Mouse (Mus musculus): Measurements from ENCODE around the gene Prkab2. TPM values are rescaled to one million over a fixed set of nuclear protein-coding genes. Genes with fewer than 3 reads are reported as not detected.

Prkab2 gene
- polyA plus RNA-seq (2014; fragmentation: Nextera tagmentation; extraction: Ambion mirVana) = 11.8 and 14.0 TPM in 2 replicates

GRCm38 (mm10) chr3:97657655-97658411, at the start of gene Prkab2:
TSS of gene Prkab2 (plus strand) at chr3:97658193.
- H3K9me3 ChIP-seq (ENCODE audit: control insufficient read depth, low read length) = no peaks in the 10 kb centered on the region

GRCm38 (mm10) chr3:97609201-97609844, 48.7 kb upstream of the Prkab2 start:
- no peak overlapping the region for H3K27ac ChIP-seq (ENCODE audit: low read depth, low read length)
- no peaks in the 10 kb centered on the region for H3K36me3 ChIP-seq (ENCODE audit: control insufficient read depth, insufficient read depth, low read length)
- peak overlapping the region; percentile 78 for H3K4me3 ChIP-seq (ENCODE audit: low read depth, low read length)
- H3K9me3 ChIP-seq (ENCODE audit: control insufficient read depth, low read length) = no peaks in the 10 kb centered on the region
- ATAC-seq (ENCODE audit: low read depth) = no peak; the same call in 1 of the 2 replicates
- no peaks in the 10 kb centered on the region for H3K27me3 ChIP-seq (ENCODE audit: control insufficient read depth, insufficient read depth, low read length)
- H3K4me2 ChIP-seq (ENCODE audit: low read depth, low read length) = peak overlapping the region; percentile 53
- H3K4me1 ChIP-seq (ENCODE audit: control insufficient read depth, insufficient read depth, low read length) = 0 out of 2 replicates have a peak, but pooled peaks cover 3% of the 10 kb centered on the region
- 5% methylated on average over 20 of the region's 20 CpGs for WGBS
- H3K9ac ChIP-seq (replicated peaks; ENCODE audit: low read depth, low read length) = peak overlapping the region; percentile 18; the same call in 1 of the 2 replicates

More at GRCm38 (mm10) chr3:97657655-97658411, at the start of gene Prkab2:
- peak; percentile 93 for ATAC-seq (ENCODE audit: low read depth)
- WGBS = 2% methylated on average over 51 of the region's 51 CpGs
- Histone ChIP-seq H3K9ac (replicated peaks; ENCODE audit: low read depth, low read length) (peak within 1 kb of the TSS; percentile 74), H3K4me1 (ENCODE audit: control insufficient read depth, insufficient read depth, low read length) (peaks cover 10% of the 10 kb centered on the region; the same call in 1 of the 2 replicates), H3K27me3 (ENCODE audit: control insufficient read depth, insufficient read depth, low read length) (no peaks in the 10 kb centered on the region), H3K36me3 (ENCODE audit: control insufficient read depth, insufficient read depth, low read length) (no peaks in the 10 kb centered on the region), H3K4me3 (ENCODE audit: low read depth, low read length) (peak within 1 kb of the TSS; percentile 87), H3K27ac (ENCODE audit: low read depth, low read length) (peak within 1 kb of the TSS; percentile 70), H3K4me2 (ENCODE audit: low read depth, low read length) (peak within 1 kb of the TSS; percentile 75)

- H3K4me2 ChIP-seq (ENCODE audit: low read depth, low read length) = peak within 1 kb of the TSS; percentile 53
- H3K4me1 ChIP-seq (ENCODE audit: control insufficient read depth, insufficient read depth, low read length) = 0 out of 2 replicates have a peak, but pooled peaks cover 3% of the 10 kb centered on the region
- peak; percentile 96 for ATAC-seq (ENCODE audit: low read depth)
- under 1% methylated on average over 50 of the region's 56 CpGs for WGBS
- no peaks in the 10 kb centered on the region for H3K9me3 ChIP-seq (ENCODE audit: control insufficient read depth, low read length)
- H3K4me3 ChIP-seq (ENCODE audit: low read depth, low read length) = peak within 1 kb of the TSS; percentile 78
- H3K9ac ChIP-seq (replicated peaks; ENCODE audit: low read depth, low read length) = peak within 1 kb of the TSS; percentile 76
- peak within 1 kb of the TSS; percentile 85 for H3K27ac ChIP-seq (ENCODE audit: low read depth, low read length)
- H3K36me3 ChIP-seq (ENCODE audit: control insufficient read depth, insufficient read depth, low read length) = no peaks in the 10 kb centered on the region
- no peaks in the 10 kb centered on the region for H3K27me3 ChIP-seq (ENCODE audit: control insufficient read depth, insufficient read depth, low read length)
Observed at GRCm38 (mm10) chr3:97609845-97610410, 48.1 kb upstream of the Prkab2 start, which contains the start of gene Chd1l. TSS of gene Chd1l (minus strand) at chr3:97610203.

- 95% methylated on average over 6 of the region's 6 CpGs for whole genome bisulfite sequencing
Observed at GRCm38 (mm10) chr3:97611021-97611420, 47.0 kb upstream of the Prkab2 start.

GRCm38 (mm10) chr3:97615154-97615553, 42.8 kb upstream of the Prkab2 start:
- ATAC-seq (ENCODE audit: low read depth) = no peak
- H3K4me1 ChIP-seq (ENCODE audit: control insufficient read depth, insufficient read depth, low read length) = no peaks in the 10 kb centered on the region
- H3K4me2 ChIP-seq (ENCODE audit: low read depth, low read length) = no peak overlapping the region
- no peaks in the 10 kb centered on the region for H3K27me3 ChIP-seq (ENCODE audit: control insufficient read depth, insufficient read depth, low read length)
- no peaks in the 10 kb centered on the region for H3K36me3 ChIP-seq (ENCODE audit: control insufficient read depth, insufficient read depth, low read length)
- H3K4me3 ChIP-seq (ENCODE audit: low read depth, low read length) = no peak overlapping the region
- H3K9me3 ChIP-seq (ENCODE audit: control insufficient read depth, low read length) = no peaks in the 10 kb centered on the region
- H3K9ac ChIP-seq (replicated peaks; ENCODE audit: low read depth, low read length) = no peak overlapping the region
- H3K27ac ChIP-seq (ENCODE audit: low read depth, low read length) = no peak overlapping the region
- 23% methylated on average over 1 of the region's 1 CpGs for WGBS

More at GRCm38 (mm10) chr3:97611021-97611420, 47.0 kb upstream of the Prkab2 start:
- no peak overlapping the region for H3K4me3 ChIP-seq (ENCODE audit: low read depth, low read length)
- no peaks in the 10 kb centered on the region for H3K27me3 ChIP-seq (ENCODE audit: control insufficient read depth, insufficient read depth, low read length)
- no peaks in the 10 kb centered on the region for H3K36me3 ChIP-seq (ENCODE audit: control insufficient read depth, insufficient read depth, low read length)
- no peak overlapping the region for H3K4me2 ChIP-seq (ENCODE audit: low read depth, low read length)
- no peak for ATAC-seq (ENCODE audit: low read depth)
- no peaks in the 10 kb centered on the region for H3K9me3 ChIP-seq (ENCODE audit: control insufficient read depth, low read length)
- no peak overlapping the region for H3K27ac ChIP-seq (ENCODE audit: low read depth, low read length)
- 0 out of 2 replicates have a peak, but pooled peaks cover 3% of the 10 kb centered on the region for H3K4me1 ChIP-seq (ENCODE audit: control insufficient read depth, insufficient read depth, low read length)
- H3K9ac ChIP-seq (replicated peaks; ENCODE audit: low read depth, low read length) = no peak overlapping the region

- Histone ChIP-seq H3K4me1 (ENCODE audit: control insufficient read depth, insufficient read depth, low read length) (no peaks in the 10 kb centered on the region), H3K27me3 (ENCODE audit: control insufficient read depth, insufficient read depth, low read length) (no peaks in the 10 kb centered on the region), H3K4me3 (ENCODE audit: low read depth, low read length) (no peak overlapping the region), H3K9ac (replicated peaks; ENCODE audit: low read depth, low read length) (no peak overlapping the region), H3K27ac (ENCODE audit: low read depth, low read length) (no peak overlapping the region), H3K9me3 (ENCODE audit: control insufficient read depth, low read length) (no peaks in the 10 kb centered on the region), H3K36me3 (ENCODE audit: control insufficient read depth, insufficient read depth, low read length) (no peaks in the 10 kb centered on the region), H3K4me2 (ENCODE audit: low read depth, low read length) (no peak overlapping the region)
- no peak for ATAC-seq (ENCODE audit: low read depth)
- WGBS = 91% methylated on average over 4 of the region's 4 CpGs
Observed at GRCm38 (mm10) chr3:97615933-97616332, 42.1 kb upstream of the Prkab2 start.

- ATAC-seq (ENCODE audit: low read depth) = no peak
- Histone ChIP-seq H3K27ac (ENCODE audit: low read depth, low read length) (no peak overlapping the region), H3K4me1 (ENCODE audit: control insufficient read depth, insufficient read depth, low read length) (no peaks in the 10 kb centered on the region), H3K9ac (replicated peaks; ENCODE audit: low read depth, low read length) (no peak overlapping the region), H3K36me3 (ENCODE audit: control insufficient read depth, insufficient read depth, low read length) (no peaks in the 10 kb centered on the region), H3K27me3 (ENCODE audit: control insufficient read depth, insufficient read depth, low read length) (no peaks in the 10 kb centered on the region), H3K4me2 (ENCODE audit: low read depth, low read length) (no peak overlapping the region), H3K4me3 (ENCODE audit: low read depth, low read length) (no peak overlapping the region), H3K9me3 (ENCODE audit: control insufficient read depth, low read length) (no peaks in the 10 kb centered on the region)
- WGBS = 96% methylated on average over 15 of the region's 19 CpGs
Observed at GRCm38 (mm10) chr3:97617091-97617825, 40.7 kb upstream of the Prkab2 start.

- Histone ChIP-seq H3K36me3 (ENCODE audit: control insufficient read depth, insufficient read depth, low read length) (no peaks in the 10 kb centered on the region), H3K4me3 (ENCODE audit: low read depth, low read length) (no peak overlapping the region), H3K27me3 (ENCODE audit: control insufficient read depth, insufficient read depth, low read length) (no peaks in the 10 kb centered on the region), H3K9ac (replicated peaks; ENCODE audit: low read depth, low read length) (no peak overlapping the region), H3K4me2 (ENCODE audit: low read depth, low read length) (no peak overlapping the region), H3K4me1 (ENCODE audit: control insufficient read depth, insufficient read depth, low read length) (no peaks in the 10 kb centered on the region), H3K9me3 (ENCODE audit: control insufficient read depth, low read length) (no peaks in the 10 kb centered on the region), H3K27ac (ENCODE audit: low read depth, low read length) (no peak overlapping the region)
- no peak for ATAC-seq (ENCODE audit: low read depth)
- WGBS = 82% methylated on average over 8 of the region's 8 CpGs
Observed at GRCm38 (mm10) chr3:97617899-97618298, 40.1 kb upstream of the Prkab2 start.
